Mouse (Mus musculus): ENCODE results near the gene Dll3. TPM values are rescaled to one million over a fixed set of nuclear protein-coding genes. Genes with fewer than 3 reads are reported as not detected.

Dll3 gene
- total RNA-seq (2014; rRNA removed), result 20.1 and 24.8 TPM in 2 replicates
- 17.0 and 20.2 TPM in 2 replicates for polyA plus RNA-seq (2015; fragmentation: Nextera tagmentation; extraction: Ambion mirVana)

- Histone ChIP-seq H3K36me3 (ENCODE audit: insufficient read depth, low read length) (peaks cover 19% of the 10 kb centered on the region), H3K4me1 (ENCODE audit: insufficient read depth, low read length) (0 out of 2 replicates have a peak, but pooled peaks cover 8% of the 10 kb centered on the region), H3K9me3 (ENCODE audit: low read length) (no peaks in the 10 kb centered on the region), H3K27ac (peak within 1 kb of the TSS; percentile 46), H3K27me3 (ENCODE audit: insufficient read depth, low read length) (no peaks in the 10 kb centered on the region), H3K4me2 (ENCODE audit: low read depth, low read length) (peak within 1 kb of the TSS; percentile 61), H3K9ac (replicated peaks; ENCODE audit: low read length) (peak within 1 kb of the TSS; percentile 46), H3K4me3 (ENCODE audit: low read length) (peak within 1 kb of the TSS; percentile 35)
- WGBS, result 2% methylated on average over 30 of the region's 30 CpGs
- TF ChIP-seq CTCF (IDR thresholded peaks at IDR 0.05; ENCODE audit: low read depth), result peak; percentile 69
- DNase-seq (ENCODE audit: low spot score) (peak; percentile 77), ATAC-seq (peak; percentile 36)
These were observed at the start of gene Dll3 for GRCm38 (mm10) chr7:28301616-28302433. Gene Dll3, minus strand, starts transcription at chr7:28302238.

DNA sequence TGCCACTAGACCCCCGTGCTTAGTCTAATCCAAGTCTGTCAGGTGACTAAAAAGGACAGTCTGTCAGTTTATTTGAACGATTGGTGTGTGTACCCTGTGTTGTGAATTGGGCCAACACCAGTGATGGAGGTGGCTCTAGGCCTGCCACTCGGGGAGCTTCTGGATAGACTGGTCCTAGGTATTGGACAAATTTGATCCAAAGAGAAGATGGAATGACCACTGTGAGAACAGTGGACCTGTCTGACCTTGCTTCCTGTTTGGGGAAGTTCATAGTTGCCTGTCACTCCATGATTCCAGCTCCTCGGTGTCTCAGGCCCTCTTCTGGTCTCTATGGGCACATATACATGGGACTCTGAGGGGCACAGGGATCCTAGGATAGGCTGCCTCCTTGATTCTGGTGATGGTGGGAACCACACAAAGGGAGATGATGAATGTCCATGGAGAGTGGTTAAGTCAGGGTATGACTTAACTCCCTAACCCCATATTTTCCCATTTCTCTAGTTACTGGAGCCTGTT is 49.7 kb upstream of the Dll3 start:
- Histone ChIP-seq H3K9me3 (ENCODE audit: low read length) (no peaks in the 10 kb centered on the region), H3K36me3 (ENCODE audit: insufficient read depth, low read length) (peaks cover 19% of the 10 kb centered on the region), H3K4me2 (ENCODE audit: low read depth, low read length) (peak overlapping the region; percentile 95), H3K27me3 (ENCODE audit: insufficient read depth, low read length) (no peaks in the 10 kb centered on the region), H3K27ac (peak overlapping the region; percentile 89; the same call in 1 of the 2 replicates), H3K4me3 (ENCODE audit: low read length) (peak overlapping the region; percentile 85), H3K4me1 (ENCODE audit: insufficient read depth, low read length) (peaks cover 7% of the 10 kb centered on the region; the same call in 1 of the 2 replicates), H3K9ac (replicated peaks; ENCODE audit: low read length) (peak overlapping the region; percentile 92)
- WGBS, result 43% methylated on average over 4 of the region's 4 CpGs
- TF ChIP-seq CTCF (IDR thresholded peaks at IDR 0.05; ENCODE audit: low read depth), result no peak
- no peak for ATAC-seq
- DNase-seq (ENCODE audit: low spot score), result no peak

GRCm38 (mm10) chr7:28350155-28350883 is 48.3 kb upstream of the Dll3 start, which contains the start of gene Rps16:
Gene Rps16, plus strand, starts transcription at chr7:28350652.
- peaks cover 19% of the 10 kb centered on the region for H3K36me3 ChIP-seq (ENCODE audit: insufficient read depth, low read length)
- H3K4me2 ChIP-seq (ENCODE audit: low read depth, low read length), result peak within 1 kb of the TSS; percentile 95
- under 1% methylated on average over 49 of the region's 50 CpGs for WGBS
- peak; percentile 97 for ATAC-seq
- DNase-seq (ENCODE audit: low spot score), result peak; percentile 99
- H3K4me1 ChIP-seq (ENCODE audit: insufficient read depth, low read length), result peaks cover 7% of the 10 kb centered on the region; the same call in 1 of the 2 replicates
- peak within 1 kb of the TSS; percentile 85 for H3K4me3 ChIP-seq (ENCODE audit: low read length)
- TF ChIP-seq CTCF (IDR thresholded peaks at IDR 0.05; ENCODE audit: low read depth), result peak; percentile 10; the same call in 1 of the 2 replicates
- H3K9me3 ChIP-seq (ENCODE audit: low read length), result no peaks in the 10 kb centered on the region
- no peaks in the 10 kb centered on the region for H3K27me3 ChIP-seq (ENCODE audit: insufficient read depth, low read length)
- peak within 1 kb of the TSS; percentile 89 for H3K27ac ChIP-seq
- H3K9ac ChIP-seq (replicated peaks; ENCODE audit: low read length), result peak within 1 kb of the TSS; percentile 92

DNA sequence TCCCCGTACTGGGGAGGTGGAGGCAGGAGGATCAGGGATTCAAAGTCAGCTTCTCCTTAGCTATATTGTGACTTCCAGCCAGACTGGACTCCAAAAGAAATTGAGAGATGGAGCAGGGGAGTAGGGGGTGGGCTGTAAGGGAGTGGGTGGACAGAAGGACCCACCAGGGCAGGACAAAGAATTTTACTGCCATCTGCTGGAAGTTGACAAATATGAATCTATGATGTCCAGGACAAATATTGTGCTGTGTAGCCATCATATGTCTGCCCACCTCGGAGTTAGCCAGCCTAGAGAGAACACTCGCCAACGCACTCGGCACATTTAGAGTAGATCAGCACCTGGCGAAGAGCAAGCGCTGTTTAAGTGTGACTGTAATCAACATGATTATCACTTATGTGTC is 46.6 kb upstream of the Dll3 start:
- TF ChIP-seq CTCF (IDR thresholded peaks at IDR 0.05; ENCODE audit: low read depth), result peak; percentile 50
- Histone ChIP-seq H3K4me3 (ENCODE audit: low read length) (no peak overlapping the region), H3K27me3 (ENCODE audit: insufficient read depth, low read length) (no peaks in the 10 kb centered on the region), H3K27ac (no peak overlapping the region), H3K4me1 (ENCODE audit: insufficient read depth, low read length) (peaks cover 7% of the 10 kb centered on the region; the same call in 1 of the 2 replicates), H3K4me2 (ENCODE audit: low read depth, low read length) (no peak overlapping the region), H3K36me3 (ENCODE audit: insufficient read depth, low read length) (peaks cover 8% of the 10 kb centered on the region), H3K9ac (replicated peaks; ENCODE audit: low read length) (no peak overlapping the region), H3K9me3 (ENCODE audit: low read length) (no peaks in the 10 kb centered on the region)
- no peak for ATAC-seq
- peak; percentile 57 for DNase-seq (ENCODE audit: low spot score)
- 80% methylated on average over 7 of the region's 7 CpGs for WGBS

DNA sequence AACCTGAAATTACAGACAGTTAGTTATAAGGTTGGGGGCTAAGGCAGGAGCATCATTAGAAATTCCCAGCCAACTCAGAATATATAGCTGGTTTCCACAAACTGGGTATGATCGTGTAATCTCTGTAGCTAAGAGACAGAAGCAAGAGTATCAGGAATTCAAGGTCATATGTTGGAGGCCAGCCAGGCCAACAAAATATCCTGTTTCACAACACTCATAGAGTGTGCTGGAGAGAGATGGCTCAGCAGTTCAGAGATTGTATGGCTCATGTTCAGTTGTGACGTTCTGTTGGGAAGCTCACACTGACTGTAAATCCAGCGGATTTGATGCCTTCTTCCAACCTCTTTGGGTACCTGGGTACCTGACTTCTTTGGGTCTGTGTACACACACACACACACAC is 45.7 kb upstream of the Dll3 start:
- Histone ChIP-seq H3K4me1 (ENCODE audit: insufficient read depth, low read length) (peaks cover 7% of the 10 kb centered on the region; the same call in 1 of the 2 replicates), H3K4me3 (ENCODE audit: low read length) (no peak overlapping the region), H3K27me3 (ENCODE audit: insufficient read depth, low read length) (no peaks in the 10 kb centered on the region), H3K27ac (no peak overlapping the region), H3K9me3 (ENCODE audit: low read length) (no peaks in the 10 kb centered on the region), H3K4me2 (ENCODE audit: low read depth, low read length) (no peak overlapping the region), H3K36me3 (ENCODE audit: insufficient read depth, low read length) (no peaks in the 10 kb centered on the region), H3K9ac (replicated peaks; ENCODE audit: low read length) (no peak overlapping the region)
- 77% methylated on average over 3 of the region's 3 CpGs for WGBS
- DNase-seq (ENCODE audit: low spot score), result no peak
- ATAC-seq, result no peak
- TF ChIP-seq CTCF (IDR thresholded peaks at IDR 0.05; ENCODE audit: low read depth), result no peak

GRCm38 (mm10) chr7:28344637-28345036 is 42.6 kb upstream of the Dll3 start:
- ATAC-seq (no peak), DNase-seq (ENCODE audit: low spot score) (peak; percentile 77)
- H3K9me3 ChIP-seq (ENCODE audit: low read length), result no peaks in the 10 kb centered on the region
- H3K9ac ChIP-seq (replicated peaks; ENCODE audit: low read length), result no peak overlapping the region
- TF ChIP-seq CTCF (IDR thresholded peaks at IDR 0.05; ENCODE audit: low read depth), result peak; percentile 91
- no peaks in the 10 kb centered on the region for H3K4me1 ChIP-seq (ENCODE audit: insufficient read depth, low read length)
- no peaks in the 10 kb centered on the region for H3K36me3 ChIP-seq (ENCODE audit: insufficient read depth, low read length)
- no peak overlapping the region for H3K4me3 ChIP-seq (ENCODE audit: low read length)
- no peak overlapping the region for H3K4me2 ChIP-seq (ENCODE audit: low read depth, low read length)
- WGBS, result 5% methylated on average over 4 of the region's 4 CpGs
- H3K27me3 ChIP-seq (ENCODE audit: insufficient read depth, low read length), result no peaks in the 10 kb centered on the region
- H3K27ac ChIP-seq, result no peak overlapping the region
